1 mouse cellular context compared by ENCODE assay signal in the genomic region with DNA sequence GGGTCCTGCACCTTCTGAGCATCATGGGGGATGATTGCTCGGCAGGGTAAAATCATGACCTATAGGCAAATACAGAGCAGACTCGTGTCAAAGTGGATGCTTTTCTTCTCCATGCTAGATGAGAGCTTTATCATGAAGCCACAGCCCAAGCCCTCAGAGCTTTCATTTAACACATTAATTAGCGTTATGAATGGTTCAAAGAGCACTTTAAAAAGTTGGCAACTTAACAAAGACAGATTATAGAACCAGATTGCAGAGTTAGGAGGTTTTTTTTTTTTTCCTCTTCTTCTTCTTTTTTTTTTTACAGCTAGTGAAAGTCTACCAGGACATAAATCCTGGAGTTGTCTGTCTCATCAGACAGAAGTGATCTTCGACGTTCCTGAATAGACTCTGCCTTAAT.
TF ChIP-seq lines count a peak whose summit lies in the region.

No protein-coding gene starts in this region.

TF ChIP-seq in MEL, 35 proteins besides CTCF, POLR2A, EP300 and RAD21:
- TF ChIP-seq ZKSCAN1 (IDR thresholded peaks at IDR 0.05; ENCODE audit: low read depth, low read length) (peak; percentile 68; the same call in 1 of the 2 replicates), GATA1 (IDR thresholded peaks at IDR 0.05; ENCODE audit: low read depth, low read length) (peak; percentile 84), POLR2AphosphoS5 (IDR thresholded peaks at IDR 0.05; ENCODE audit: borderline replicate concordance, low read depth, low read length) (no peak), MAFK (IDR thresholded peaks at IDR 0.05; ENCODE audit: borderline replicate concordance, low read depth, low read length) (0 out of 2 replicates have a peak, but pooled peaks have one; percentile 15), TBP (IDR thresholded peaks at IDR 0.05; ENCODE audit: low read depth, low read length) (no peak), MYB (IDR thresholded peaks at IDR 0.05; ENCODE audit: low read depth, low read length) (no peak), RCOR1 (IDR thresholded peaks at IDR 0.05; ENCODE audit: low read depth, low read length) (peak; percentile 80), ZNF384 (IDR thresholded peaks at IDR 0.05; ENCODE audit: low read depth, low read length) (peak; percentile 98), MYC (IDR thresholded peaks at IDR 0.05; ENCODE audit: low read depth, low read length) (0 out of 2 replicates have a peak, but pooled peaks have one; percentile 27), SIN3A (IDR thresholded peaks at IDR 0.05; ENCODE audit: low read length) (peak; percentile 46; the same call in 1 of the 2 replicates), TCF12 (IDR thresholded peaks at IDR 0.05; ENCODE audit: low read depth, low read length) (0 out of 2 replicates have a peak, but pooled peaks have one; percentile 37), ETS1 (IDR thresholded peaks at IDR 0.05; ENCODE audit: low read depth, low read length) (peak; percentile 47; the same call in 1 of the 2 replicates), E2F4 (IDR thresholded peaks at IDR 0.05; ENCODE audit: borderline replicate concordance, low read depth, low read length) (no peak), CHD2 (IDR thresholded peaks at IDR 0.05; ENCODE audit: low read length) (no peak)
